Mouse (Mus musculus) layer of hippocampus, postnatal 25 days (tissue): ENCODE results near the gene Eefsec. TPM values are rescaled to one million over a fixed set of nuclear protein-coding genes. Genes with fewer than 3 reads are reported as not detected.

Experiments used
- DNase-seq, 2 experiments: peaks; one replicate each; pipeline ENCODE4 v3.0.0; 2022; ENCODE audit warnings: mixed read lengths in 2 of 2, low spot score in 1 of 2; ENCODE audit errors: extremely low spot score in 1 of 2
- total RNA-seq, 2 experiments: library from RNA; stranded (reverse); gene quantifications; 2 replicates each; pipeline ENCODE4 v1.2.3; 2021

The Eefsec gene
- total RNA-seq, 2 experiments from 2014 or later = 23.0 to 23.2 TPM

DNA sequence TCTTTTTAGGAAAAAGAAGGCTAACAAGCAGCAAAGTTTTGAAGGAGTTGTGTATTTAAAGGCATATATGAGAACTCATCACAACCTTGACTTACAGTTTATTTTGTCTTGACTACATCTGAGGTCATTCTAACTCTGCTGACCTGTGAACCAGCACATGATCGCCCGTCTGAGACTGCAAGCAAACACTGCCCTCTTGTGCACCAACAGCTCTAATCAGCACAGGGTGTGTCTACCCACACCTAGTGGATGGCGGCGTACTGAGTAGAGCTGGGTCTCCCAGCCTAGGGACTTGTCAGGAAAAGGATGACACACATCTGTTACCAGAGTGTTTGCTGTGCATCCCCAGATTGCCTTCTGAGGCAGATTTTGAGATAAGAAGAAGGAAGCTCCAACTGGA lies 15.1 kb downstream of the Eefsec start:
- DNase-seq = no peak

DNA sequence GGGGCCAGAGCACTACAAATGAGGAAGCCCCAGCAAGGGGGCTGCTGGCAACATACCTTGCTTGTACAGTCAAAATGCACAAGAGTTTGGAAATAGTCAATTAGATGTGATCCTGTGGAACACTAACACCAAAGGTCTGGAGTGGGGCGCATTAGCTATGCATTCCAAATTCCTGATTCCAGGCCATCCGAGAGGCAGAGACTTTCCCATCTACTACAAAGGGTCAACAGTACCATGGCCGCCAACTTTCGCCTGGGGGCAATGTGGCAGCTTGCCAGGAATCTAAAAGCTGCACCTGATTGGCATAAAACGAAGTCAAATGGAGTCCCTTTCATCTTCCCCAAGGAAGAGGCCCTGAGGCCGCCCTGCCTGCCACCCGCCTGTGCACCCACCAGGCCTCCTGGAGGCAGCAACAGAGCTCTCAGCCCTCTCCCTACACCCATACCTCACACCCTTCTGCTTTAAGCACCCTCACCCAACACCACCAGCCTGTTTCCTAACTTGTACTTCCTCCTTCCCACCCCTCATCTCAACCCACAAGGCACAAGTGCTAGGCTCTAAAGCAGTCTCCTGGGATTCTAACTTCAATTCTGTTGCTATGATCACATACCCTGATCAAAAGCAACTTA lies 30.1 kb downstream of the Eefsec start:
- DNase-seq = no peak

- no peak for DNase-seq
Observed at GRCm38 (mm10) chr6:88412604-88413003, 33.7 kb downstream of the Eefsec start.

DNA sequence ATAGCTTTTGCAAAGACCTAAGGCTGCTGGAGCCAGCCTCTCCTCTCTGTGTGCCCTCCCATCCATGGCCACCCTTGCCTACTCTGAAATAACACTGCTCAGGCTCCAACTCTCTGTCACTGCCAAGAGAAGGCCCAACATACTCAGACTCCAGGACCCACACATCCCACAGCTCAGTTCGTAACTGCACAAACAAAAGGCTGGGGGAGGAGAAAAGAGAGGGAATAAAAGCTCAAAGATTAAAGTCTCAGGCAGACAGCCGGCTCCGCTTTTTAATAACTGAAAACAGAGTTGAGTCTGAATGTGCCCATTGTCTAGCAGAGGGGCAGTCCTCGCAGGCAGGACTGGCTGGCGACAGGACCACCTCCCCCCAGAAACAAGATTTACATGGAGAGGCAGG lies 36.8 kb downstream of the Eefsec start:
- DNase-seq = no peak

- no peak for DNase-seq
Observed at GRCm38 (mm10) chr6:88400451-88400850, 45.9 kb downstream of the Eefsec start.

GRCm38 (mm10) chr6:88397985-88398384 lies 48.4 kb downstream of the Eefsec start:
- no peak for DNase-seq

- DNase-seq = no peak
Observed at GRCm38 (mm10) chr6:88388946-88389345, 57.4 kb downstream of the Eefsec start.

GRCm38 (mm10) chr6:88387836-88388724 lies 58.3 kb downstream of the Eefsec start:
- no peak for DNase-seq

DNA sequence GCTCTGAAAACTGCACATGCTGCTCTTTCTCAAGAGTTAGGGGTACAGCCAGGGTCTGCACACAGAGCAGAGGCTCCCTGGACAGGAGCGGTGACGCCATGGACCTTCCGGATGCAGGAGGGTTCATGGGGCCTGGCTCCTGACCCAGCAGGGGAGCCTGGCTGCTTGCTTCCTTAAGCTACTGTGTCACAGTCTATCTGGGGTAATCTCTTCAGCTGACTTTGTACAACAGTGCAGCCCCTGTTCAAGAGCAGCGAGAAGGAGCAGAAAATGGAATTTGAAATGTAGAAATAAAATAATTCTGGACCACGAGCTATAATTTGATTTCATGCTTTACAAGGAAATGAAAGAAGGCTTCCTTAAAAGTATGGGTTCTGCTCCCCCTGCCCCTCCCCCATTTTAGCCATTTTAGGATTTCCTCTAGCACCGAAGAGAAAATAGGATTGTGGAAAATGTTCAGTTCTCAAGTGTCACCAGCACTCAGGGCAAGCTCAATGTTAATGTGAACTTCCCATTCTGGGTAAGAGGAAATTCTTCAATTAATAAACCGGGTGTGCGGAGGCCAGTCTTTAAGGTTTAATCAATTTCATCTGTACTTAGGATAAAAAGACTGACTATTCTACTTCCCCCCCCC lies 61.8 kb downstream of the Eefsec start:
- no peak for DNase-seq

- DNase-seq = no peak
Observed at GRCm38 (mm10) chr6:88383734-88384133, 62.6 kb downstream of the Eefsec start.

GRCm38 (mm10) chr6:88379756-88380155 lies 66.6 kb downstream of the Eefsec start:
- no peak for DNase-seq

GRCm38 (mm10) chr6:88378829-88379228 lies 67.5 kb downstream of the Eefsec start:
- DNase-seq = no peak

- no peak for DNase-seq
Observed at GRCm38 (mm10) chr6:88374247-88374646, 72.1 kb downstream of the Eefsec start.

- DNase-seq = no peak
Observed at GRCm38 (mm10) chr6:88369851-88370635, 76.3 kb downstream of the Eefsec start.

DNA sequence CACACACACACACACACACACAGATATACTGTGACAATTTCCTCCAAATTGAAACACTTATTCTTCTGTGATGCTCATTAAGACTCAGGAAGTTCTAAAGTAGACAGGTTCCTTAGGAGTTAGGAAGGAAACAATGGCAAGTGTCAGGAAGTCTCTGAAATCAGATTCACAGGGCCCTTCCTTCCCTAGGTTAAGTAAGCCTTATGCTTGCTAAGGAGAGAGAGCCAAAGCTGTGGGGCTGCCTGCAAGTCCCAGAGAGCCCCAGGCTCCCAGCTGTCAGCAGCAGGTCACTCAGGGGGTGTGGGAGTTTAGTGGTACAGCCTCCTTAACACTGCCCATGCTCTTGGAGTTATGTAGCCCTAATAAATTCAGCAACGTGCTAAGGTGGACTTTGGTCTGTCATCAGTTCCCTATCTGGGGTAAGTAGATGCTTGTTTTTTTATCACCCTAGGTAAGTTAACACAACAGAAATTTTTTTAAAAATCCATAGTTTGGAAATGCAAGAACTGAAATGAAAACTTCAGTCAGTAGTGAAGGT lies 82.8 kb downstream of the Eefsec start:
- DNase-seq = no peak

DNA sequence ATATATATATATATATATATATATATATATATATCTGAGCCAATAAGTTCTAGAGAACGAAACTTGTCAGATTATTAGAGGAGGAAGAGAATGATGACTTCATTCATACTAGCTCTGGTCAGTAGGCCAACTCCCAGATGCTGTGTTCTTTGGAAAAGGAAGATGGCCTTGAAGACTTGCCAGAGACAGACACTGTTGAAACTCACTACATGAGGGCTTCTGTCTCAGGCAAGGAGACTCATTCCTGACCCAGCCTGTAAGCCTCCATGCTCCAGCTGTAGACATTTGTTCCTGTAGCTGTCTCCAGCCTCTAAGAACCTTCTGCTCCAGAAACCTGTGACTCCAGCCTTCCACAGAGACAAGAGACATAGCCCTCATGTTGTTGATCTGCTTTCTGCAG lies 85.2 kb downstream of the Eefsec start:
- DNase-seq = no peak

DNA sequence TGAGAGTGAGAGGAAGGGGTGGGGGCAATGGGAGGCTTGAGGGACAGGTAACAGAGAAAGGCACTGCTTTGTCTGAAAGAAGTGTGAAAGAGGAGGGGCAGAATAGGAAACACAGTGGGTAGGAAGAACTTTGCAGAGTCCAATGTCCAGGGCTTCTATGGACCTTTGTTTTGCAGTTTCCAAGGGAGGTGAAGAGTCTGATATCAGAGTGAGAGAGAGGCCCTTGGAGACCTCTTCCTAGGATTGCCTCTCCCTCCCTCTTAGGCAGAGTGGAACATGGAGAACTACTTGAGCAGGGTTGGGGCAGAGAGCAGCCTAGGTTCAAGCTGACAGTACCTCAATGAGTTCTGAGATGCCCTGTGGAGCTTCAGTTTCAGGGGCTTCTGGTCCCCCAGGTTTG lies 88.1 kb downstream of the Eefsec start:
- no peak for DNase-seq

DNA sequence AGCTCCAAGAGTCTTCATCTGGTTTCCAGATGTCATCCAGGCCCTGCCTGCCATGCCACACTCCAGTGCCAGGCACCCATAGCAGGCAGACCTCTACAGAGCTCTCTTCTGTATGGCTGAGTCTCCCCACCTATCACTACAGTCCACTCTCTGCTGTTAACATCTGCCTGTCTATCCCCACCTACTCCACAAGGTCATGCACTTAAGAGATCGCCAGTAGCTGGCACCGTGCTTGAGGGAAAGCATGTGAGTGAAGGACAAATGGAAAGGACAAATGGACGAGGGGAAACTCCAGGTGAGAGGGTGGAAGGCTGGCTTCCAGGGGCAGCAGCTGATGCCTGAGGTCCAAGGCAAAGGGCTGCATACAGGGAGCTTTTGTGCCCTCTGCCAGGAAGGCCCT lies 90.5 kb downstream of the Eefsec start:
- no peak for DNase-seq

- DNase-seq = no peak
Observed at GRCm38 (mm10) chr6:88352541-88352940, 93.8 kb downstream of the Eefsec start.

DNA sequence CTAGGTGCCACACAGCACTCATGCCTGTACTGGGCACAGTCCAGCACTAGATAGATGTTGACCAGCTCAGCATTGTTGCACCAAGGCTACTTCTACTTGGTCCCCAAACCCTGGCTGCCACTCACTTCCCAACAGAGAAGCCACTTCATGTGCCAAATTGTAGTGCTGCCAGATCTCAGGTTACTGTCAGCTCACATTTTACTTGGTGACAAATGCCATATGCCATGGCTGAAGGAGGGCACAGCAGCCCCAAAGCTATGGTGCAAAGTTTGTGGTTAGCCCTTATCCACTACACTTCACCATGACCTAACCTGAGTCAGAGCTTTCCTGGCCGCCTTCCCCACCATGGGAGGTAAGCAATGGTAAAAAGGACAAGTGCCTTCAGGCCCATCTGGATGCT lies 99.6 kb downstream of the Eefsec start:
- DNase-seq = no peak
